Mouse (Mus musculus): ENCODE measurements around the gene Acsl1.

- no peak for TF ChIP-seq FLI1 (IDR thresholded peaks at IDR 0.05; ENCODE audit: low read length)
- TF ChIP-seq GATA1 (IDR thresholded peaks at IDR 0.05; ENCODE audit: borderline replicate concordance, low read length): no peak
These were observed 102.6 kb downstream of the Acsl1 start for GRCm38 (mm10) chr8:46573446-46573845.
